Mouse (Mus musculus): ENCODE results near the gene Ky.

Ky gene

GRCm38 (mm10) chr9:102505700-102506585 lies at the start of gene Ky:
TSS of gene Ky (plus strand) at chr9:102505750.
- DNase-seq (ENCODE audit: low spot score) = no peak

- no peak for DNase-seq (ENCODE audit: low spot score)
Measured at GRCm38 (mm10) chr9:102462251-102462650, 43.3 kb upstream of the Ky start.

DNA sequence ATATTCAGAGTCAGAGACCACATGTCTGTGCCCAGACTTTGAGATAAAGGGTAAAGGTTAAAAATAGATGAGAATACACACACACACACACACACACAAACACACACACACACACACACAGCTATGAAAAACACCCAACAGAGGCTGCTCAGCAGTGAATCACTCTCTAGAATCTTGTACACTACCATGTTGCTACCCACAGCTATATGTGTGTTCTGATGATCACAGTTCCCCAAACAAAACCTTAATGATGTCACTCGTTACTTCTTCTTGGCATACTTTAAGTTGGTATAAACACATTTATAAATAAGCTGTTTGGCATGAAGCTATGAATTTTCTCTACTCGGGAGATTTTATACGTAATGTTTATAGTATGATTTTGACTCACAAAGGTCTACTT lies 40.5 kb upstream of the Ky start:
- no peak for DNase-seq (ENCODE audit: low spot score)

- no peak for DNase-seq (ENCODE audit: low spot score)
Measured at GRCm38 (mm10) chr9:102465726-102466125, 39.8 kb upstream of the Ky start.

DNA sequence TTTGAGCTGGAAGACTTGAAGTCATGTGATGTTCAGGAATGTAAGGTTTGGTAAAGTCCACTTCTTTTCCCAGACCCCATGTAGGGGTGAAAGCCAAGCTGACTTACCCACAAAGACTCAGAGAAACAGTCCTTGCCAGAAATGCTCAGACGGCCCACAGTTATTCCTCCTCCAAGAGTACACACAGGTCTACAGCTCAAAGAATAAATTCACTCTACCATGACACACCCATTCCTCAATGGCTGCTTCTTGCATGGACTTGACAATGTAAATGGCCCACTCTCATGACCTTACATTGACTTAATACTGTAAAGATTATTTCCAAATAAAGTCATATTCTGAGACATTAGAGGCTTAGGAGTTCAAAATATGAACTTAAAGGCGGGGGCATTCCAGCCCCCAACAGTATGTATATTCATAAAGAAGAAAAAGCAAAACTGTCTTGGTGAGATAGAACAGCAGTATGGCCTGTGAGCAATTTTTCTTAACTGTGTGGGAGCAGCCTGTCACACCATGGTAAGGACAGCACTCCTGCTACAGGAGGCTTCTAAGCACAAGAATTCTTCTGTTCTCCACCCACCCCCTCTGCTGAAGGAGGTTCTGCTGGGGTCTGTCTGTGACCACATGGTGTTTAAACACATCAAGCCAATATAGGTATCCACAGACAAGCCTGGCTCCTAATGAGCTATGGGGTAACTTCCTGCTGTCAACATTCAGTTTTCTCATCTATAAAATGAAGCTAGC lies 35.3 kb upstream of the Ky start:
- DNase-seq (ENCODE audit: low spot score) = no peak

GRCm38 (mm10) chr9:102477767-102478450 lies 27.6 kb upstream of the Ky start:
- DNase-seq (ENCODE audit: low spot score) = no peak

- DNase-seq (ENCODE audit: low spot score) = no peak
Measured at GRCm38 (mm10) chr9:102478451-102478835, 27.1 kb upstream of the Ky start.

DNA sequence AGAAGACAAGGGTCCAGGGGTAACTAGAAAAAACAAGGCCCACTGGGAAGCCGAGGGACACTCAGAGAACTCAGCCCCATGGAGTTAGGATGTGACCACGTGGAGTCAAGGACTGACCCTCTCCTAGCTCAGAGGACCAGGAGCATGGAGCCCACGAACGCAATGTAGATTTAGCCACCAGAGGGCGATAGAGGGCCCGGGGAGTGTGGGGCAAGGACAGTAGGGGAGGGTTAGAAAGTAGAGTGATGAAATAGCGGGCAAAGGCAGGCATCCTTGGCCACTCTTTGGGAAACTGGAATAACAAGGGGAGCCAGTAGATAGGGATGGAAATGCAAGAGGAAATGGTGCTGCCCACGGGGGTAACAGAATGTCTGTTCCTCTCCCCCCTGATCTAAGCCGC lies 26.5 kb upstream of the Ky start:
- DNase-seq (ENCODE audit: low spot score) = peak; percentile 17

DNA sequence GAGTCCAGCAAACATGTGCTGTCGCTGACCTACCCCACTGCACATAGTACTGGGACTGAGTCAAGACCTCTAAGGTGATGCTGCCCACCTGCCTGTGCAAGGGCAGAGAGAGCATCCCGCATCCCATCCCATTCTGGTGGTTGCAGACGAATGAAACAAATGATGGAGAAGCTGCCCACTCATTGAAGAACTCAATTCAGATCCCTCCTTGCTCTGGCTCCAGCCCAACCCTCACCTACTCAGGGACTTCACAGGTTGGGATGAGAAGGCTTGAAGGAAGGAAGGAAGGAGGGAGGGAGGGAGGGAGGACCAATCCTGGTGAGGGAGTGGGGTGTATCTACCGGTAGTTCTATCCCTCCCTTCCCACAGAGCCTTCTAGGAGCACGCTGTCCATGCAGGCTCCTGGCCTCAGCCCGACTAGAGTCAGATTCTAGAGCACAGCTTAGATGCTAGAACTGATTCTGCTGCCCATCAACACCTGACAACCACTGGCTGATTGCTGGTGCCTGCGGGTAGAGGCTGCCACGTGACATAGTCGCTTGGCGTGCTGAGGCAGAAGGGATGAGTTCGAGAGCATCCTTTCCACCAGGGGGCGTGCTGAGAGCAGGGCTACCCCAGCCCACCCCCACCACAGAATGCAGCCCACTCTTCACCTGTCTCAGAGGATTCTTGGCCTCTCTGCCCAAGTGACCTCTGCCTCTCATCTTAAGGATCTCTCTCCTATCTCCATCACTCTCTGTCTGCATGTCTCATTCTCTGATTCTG lies 13.3 kb upstream of the Ky start:
- no peak for DNase-seq (ENCODE audit: low spot score)

GRCm38 (mm10) chr9:102493044-102493443 lies 12.5 kb upstream of the Ky start:
- no peak for DNase-seq (ENCODE audit: low spot score)

GRCm38 (mm10) chr9:102493916-102494315 lies 11.6 kb upstream of the Ky start:
- no peak for DNase-seq (ENCODE audit: low spot score)

DNA sequence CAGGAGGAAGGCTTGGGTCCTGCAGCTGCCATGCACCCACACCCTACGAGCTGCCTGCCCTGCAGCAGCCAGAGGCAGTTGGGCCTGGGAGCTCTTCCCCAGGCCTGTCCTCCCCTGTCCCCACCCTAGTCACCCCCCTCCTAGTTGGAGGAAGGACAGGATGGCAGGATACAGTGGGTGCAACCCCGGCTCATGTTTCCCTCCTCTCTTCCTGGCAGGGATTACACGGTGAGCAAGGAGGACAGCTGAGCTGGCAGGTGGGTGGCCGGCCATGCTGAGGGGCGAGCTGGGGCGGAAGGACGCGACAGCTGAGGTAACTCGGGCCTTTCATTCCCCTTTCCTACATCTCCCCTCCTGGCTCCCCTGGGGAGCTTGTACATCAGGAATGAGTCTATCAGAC lies 11.1 kb upstream of the Ky start:
- DNase-seq (ENCODE audit: low spot score) = no peak

GRCm38 (mm10) chr9:102495266-102495665 lies 10.3 kb upstream of the Ky start:
- no peak for DNase-seq (ENCODE audit: low spot score)

DNA sequence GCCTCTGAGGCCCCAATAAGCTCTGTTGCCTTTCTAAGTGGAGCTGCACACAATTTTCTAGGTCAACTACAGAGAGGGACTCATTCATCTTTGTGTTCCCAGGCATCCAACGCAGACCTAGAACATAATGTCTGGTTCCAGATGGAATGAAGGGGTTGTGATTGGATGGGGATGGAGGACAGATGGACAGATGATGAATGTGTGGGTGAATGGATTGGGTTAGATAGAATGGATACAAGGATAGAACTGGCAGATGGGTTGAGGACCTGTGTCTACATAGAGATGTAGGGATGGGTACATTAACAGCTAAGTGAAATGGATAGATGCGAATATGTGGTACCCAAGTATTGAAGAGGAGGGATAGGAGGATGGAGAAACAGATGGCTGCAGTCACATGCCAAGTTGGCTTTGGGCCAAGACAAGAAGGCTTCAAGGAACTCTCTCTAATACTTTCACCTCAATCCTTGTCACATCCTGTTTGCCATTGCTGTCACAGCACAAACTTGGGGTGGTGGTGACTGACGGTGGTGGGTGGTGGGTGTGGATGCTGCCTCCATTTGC lies 9.0 kb upstream of the Ky start:
- no peak for DNase-seq (ENCODE audit: low spot score)

- no peak for DNase-seq (ENCODE audit: low spot score)
Measured at GRCm38 (mm10) chr9:102497089-102497690, 8.4 kb upstream of the Ky start.

DNA sequence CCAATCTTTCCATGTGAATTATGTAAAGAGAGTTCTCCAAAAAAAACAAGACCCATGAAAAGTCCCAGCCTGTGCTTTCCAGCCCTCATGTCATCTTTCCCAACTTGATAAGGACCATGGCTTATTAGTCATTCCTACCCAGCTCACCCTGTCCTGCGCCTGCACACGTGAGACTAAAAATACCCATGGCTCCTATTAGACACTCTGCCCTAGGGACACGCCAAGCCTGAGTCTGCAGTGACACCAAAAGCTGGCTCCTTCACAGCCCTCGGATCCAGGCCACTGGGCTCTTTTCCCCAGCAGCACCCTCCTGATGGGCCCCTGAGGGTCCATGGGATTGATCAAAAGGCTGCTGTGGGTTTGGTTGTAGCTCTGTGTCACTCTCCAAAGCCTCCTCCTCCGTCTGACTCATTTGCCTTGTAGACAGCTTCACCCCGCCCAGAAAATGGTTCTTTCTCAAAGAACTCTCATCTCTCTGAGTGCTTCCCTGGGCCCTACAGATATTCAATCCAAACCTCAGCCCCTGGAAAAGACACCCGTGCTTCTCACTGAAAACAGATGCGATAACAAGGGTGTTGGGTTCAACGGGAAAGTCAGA lies 7.6 kb upstream of the Ky start:
- no peak for DNase-seq (ENCODE audit: low spot score)

DNA sequence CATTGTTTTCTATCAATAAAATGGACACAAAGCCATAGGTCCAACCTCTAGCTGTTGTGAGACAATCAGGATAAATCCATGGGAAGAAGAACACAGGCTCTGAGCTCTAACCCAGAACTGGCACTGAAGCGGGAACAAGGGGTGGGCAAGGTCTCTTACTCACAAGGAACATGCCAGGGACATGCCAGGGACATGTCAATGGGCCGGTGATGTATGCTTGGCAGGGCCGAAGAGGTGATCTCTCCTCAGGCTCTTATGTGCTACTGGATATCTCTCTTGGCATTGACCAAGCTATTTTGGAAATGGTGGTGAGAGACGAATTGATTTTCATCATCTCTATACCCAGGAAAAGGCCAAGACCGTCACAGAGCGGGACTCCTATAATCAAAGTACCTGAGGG lies 6.8 kb upstream of the Ky start:
- DNase-seq (ENCODE audit: low spot score) = no peak

DNA sequence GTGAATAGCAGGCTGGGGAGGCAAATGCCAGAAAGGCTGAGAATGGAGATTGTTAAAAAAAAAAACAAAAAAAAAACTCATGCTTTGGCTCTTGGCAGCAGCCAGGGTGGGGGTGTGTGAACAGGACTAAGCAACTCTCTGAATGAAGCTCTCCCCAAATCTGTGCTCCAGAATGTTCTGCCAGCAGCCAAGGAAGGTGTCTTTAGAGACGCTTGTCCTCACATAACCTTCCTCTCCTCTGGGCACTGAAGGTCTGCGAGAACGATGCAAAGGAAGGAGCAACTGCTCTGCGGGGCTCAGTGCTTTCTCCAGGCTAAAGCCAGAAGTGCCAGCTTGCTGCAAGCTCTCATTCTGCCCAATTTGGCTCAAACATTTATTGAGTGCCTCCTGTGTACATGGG lies 6.3 kb upstream of the Ky start:
- no peak for DNase-seq (ENCODE audit: low spot score)

DNA sequence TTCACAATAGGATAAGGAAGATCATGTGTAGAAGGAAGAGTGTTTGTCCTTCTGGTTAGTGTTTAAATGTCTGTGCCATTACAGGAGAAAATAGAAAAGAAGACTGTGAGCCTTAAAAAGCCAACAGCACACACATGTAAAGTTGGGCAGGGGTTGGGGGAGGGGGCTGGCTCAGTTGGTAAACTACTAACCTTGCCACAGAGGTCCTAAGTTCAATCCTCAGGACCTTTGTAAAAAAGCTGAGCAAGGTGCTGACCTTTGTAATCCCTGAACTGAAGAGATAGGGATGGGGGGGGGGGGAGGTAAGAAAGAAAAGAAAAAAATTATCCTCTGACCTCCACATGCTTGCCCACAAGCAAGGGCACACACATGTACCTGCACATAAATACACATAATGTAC lies 5.8 kb upstream of the Ky start:
- DNase-seq (ENCODE audit: low spot score) = no peak

DNA sequence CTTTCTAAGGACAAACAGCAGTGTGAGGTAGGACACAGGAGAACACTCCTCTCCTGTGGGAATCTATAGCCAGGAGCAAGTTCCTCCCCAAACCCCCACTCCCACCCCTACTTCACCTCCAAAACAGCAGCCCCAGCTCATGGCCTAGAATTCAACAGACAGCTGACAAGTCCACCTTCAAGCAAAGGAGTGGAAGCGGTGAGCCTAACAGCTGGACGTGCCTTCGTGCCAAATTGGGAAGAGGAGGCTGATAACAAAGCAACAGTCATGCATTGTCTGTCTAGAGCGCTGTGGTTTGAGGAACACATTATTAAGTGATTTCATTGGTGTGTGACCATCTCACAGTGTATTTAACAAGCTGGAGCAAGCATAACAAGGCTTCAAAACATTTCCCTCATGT lies 4.4 kb upstream of the Ky start:
- DNase-seq (ENCODE audit: low spot score) = no peak

Data from ovary, postnatal 14 days (tissue).